Mouse (Mus musculus) left cerebral cortex, postnatal 25 days (tissue): ENCODE results near the gene Tecpr1. TPM values are rescaled to one million over a fixed set of nuclear protein-coding genes. Genes with fewer than 3 reads are reported as not detected.

Experiments used
- DNase-seq, 2 experiments: peaks; one replicate each; pipeline ENCODE4 v3.0.0; 2022; ENCODE audit warnings: low spot score in 2 of 2, mixed read lengths in 1 of 2
- intact Hi-C: fragments of 180-260 bp; cut with DNase I; formaldehyde crosslinking; loops from one replicate; pipeline ENCODE4 v1.15.1; 2025
- total RNA-seq, 2 experiments: library from RNA; stranded (reverse); gene quantifications; 2 replicates each; pipeline ENCODE4 v1.2.3; 2021

The Tecpr1 gene
- total RNA-seq, 2 experiments from 2014 or later = 86.6 to 87.7 TPM

- intact Hi-C loops = no loop called here
- no peak for DNase-seq
Observed at GRCm38 (mm10) chr5:144254122-144254810, 30.9 kb upstream of the Tecpr1 start.

GRCm38 (mm10) chr5:144253212-144253611 is 29.8 kb upstream of the Tecpr1 start:
- DNase-seq = no peak
- intact Hi-C loops = no loop called here

GRCm38 (mm10) chr5:144251876-144252577 is 28.6 kb upstream of the Tecpr1 start:
- intact Hi-C loops = no loop called here
- no peak for DNase-seq

GRCm38 (mm10) chr5:144249871-144250270 is 26.5 kb upstream of the Tecpr1 start:
- DNase-seq = no peak
- intact Hi-C loops = no loop called here

- intact Hi-C loops = no loop called here
- DNase-seq = peak in 1 of 2 experiments; percentile 32
Observed at GRCm38 (mm10) chr5:144247906-144248585, 24.6 kb upstream of the Tecpr1 start.

- DNase-seq = no peak
- intact Hi-C loops = no loop called here
Observed at GRCm38 (mm10) chr5:144247307-144247706, 23.9 kb upstream of the Tecpr1 start.

- intact Hi-C loops = no loop called here
- DNase-seq = no peak
Observed at GRCm38 (mm10) chr5:144246669-144247068, 23.3 kb upstream of the Tecpr1 start.

GRCm38 (mm10) chr5:144245592-144245991 is 22.2 kb upstream of the Tecpr1 start:
- DNase-seq = no peak
- intact Hi-C loops = no loop called here

- no peak for DNase-seq
- intact Hi-C loops = no loop called here
Observed at GRCm38 (mm10) chr5:144243901-144244487, 20.6 kb upstream of the Tecpr1 start, which contains the start of gene Bri3. Gene Bri3 (plus strand): TSS chr5:144244437.

GRCm38 (mm10) chr5:144238969-144239368 is 15.6 kb upstream of the Tecpr1 start:
- intact Hi-C loops = no loop called here
- no peak for DNase-seq

- intact Hi-C loops = no loop called here
- no peak for DNase-seq
Observed at GRCm38 (mm10) chr5:144234714-144235113, 11.3 kb upstream of the Tecpr1 start.

- no peak for DNase-seq
- intact Hi-C loops = no loop called here
Observed at GRCm38 (mm10) chr5:144234222-144234621, 10.8 kb upstream of the Tecpr1 start.

GRCm38 (mm10) chr5:144232531-144232930 is 9.1 kb upstream of the Tecpr1 start:
- intact Hi-C loops = no loop called here
- no peak for DNase-seq

- intact Hi-C loops = no loop called here
- DNase-seq = no peak
Observed at GRCm38 (mm10) chr5:144231410-144231809, 8.0 kb upstream of the Tecpr1 start.

- intact Hi-C loops = no loop called here
- DNase-seq = no peak
Observed at GRCm38 (mm10) chr5:144230216-144230615, 6.8 kb upstream of the Tecpr1 start.

- intact Hi-C loops = no loop called here
- DNase-seq = no peak
Observed at GRCm38 (mm10) chr5:144226220-144226619, 2.8 kb upstream of the Tecpr1 start.

GRCm38 (mm10) chr5:144223899-144224816 is 743 bp upstream of the Tecpr1 start:
- intact Hi-C loops = loop anchor here (2.0 kb wide), 1 partner anchor 33 kb away; no protein-coding TSS in a partner anchor
- DNase-seq = no peak

GRCm38 (mm10) chr5:144222811-144223502 is 458 bp downstream of the Tecpr1 start:
- intact Hi-C loops = loop anchor here (2.0 kb wide), 1 partner anchor 34 kb away; no protein-coding TSS in a partner anchor
- no peak for DNase-seq

GRCm38 (mm10) chr5:144221305-144221704 is 2.1 kb downstream of the Tecpr1 start:
- no peak for DNase-seq
- intact Hi-C loops = no loop called here
